Mouse (Mus musculus): ENCODE data around the gene Eif4g3.

Gene Eif4g3

DNA sequence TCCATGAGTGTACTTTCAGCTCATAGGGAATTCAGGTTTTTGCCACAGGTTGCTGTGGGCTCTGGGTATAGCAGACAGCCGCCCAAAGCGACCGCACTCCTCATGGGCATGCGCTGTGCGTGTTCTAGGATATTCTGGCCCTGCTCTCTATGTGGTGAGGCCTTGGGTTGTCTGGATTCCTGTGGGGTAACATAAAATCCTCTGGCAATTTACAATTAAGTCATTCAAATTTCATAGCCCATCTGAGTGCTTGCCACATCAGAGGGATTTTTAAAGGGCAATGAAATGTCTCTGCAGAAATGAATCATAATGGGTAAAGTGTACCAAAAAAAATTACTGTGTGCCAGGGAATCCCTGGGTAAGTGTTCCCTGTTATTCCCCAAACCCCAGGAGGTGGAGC, 3.4 kb upstream of the Eif4g3 start:
- no peak for DNase-seq (ENCODE audit: low read depth, low spot score)

DNA sequence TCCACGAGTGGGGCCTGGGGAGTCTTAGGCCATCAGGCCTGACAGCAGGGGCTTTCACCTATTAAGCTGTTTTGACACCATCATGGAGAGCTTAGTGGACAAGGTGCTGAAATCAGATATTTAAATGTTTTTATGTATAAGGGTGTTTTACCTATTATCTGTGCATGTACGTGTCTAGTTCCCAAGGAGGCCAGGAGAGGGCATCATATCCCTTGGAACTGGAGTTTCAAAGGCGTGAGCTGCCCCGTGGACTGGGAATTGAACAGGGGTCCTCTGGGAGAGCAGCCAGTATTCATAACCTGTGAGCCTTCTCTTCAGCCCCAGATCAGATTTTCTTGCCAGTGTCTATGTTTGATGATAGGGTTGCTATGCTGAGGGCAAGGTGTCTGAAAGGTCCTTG, 2.4 kb upstream of the Eif4g3 start:
- no peak for DNase-seq (ENCODE audit: low read depth, low spot score)

- DNase-seq (ENCODE audit: low read depth, low spot score): no peak
These were observed 1.6 kb upstream of the Eif4g3 start for GRCm38 (mm10) chr4:137991240-137991639.

DNA sequence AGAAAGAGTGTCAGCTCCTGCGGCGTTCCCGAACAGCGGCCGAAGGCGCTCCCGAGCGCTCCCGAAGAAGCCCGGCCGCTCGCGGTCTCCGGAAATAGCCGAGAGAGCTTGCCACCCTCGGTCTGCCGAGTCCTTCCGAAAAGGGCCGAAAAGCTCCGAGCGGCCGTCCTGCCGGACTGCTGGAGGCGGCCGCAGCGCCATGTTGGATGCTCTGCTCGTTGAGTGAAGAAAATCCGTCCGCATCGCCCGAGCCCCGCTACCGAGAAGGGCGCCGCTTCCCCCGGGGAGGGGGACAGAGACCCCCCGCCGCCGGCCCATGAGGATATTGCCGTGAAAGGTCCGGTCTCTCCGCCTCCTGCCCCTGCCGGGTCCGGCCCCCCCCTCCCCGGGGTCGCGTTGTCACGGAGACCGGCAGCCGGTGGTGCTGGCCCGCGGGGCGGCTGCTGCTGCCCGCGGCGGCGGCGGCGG, 503 bp downstream of the Eif4g3 start:
- peak; percentile 96 for DNase-seq (ENCODE audit: low read depth, low spot score)

DNA sequence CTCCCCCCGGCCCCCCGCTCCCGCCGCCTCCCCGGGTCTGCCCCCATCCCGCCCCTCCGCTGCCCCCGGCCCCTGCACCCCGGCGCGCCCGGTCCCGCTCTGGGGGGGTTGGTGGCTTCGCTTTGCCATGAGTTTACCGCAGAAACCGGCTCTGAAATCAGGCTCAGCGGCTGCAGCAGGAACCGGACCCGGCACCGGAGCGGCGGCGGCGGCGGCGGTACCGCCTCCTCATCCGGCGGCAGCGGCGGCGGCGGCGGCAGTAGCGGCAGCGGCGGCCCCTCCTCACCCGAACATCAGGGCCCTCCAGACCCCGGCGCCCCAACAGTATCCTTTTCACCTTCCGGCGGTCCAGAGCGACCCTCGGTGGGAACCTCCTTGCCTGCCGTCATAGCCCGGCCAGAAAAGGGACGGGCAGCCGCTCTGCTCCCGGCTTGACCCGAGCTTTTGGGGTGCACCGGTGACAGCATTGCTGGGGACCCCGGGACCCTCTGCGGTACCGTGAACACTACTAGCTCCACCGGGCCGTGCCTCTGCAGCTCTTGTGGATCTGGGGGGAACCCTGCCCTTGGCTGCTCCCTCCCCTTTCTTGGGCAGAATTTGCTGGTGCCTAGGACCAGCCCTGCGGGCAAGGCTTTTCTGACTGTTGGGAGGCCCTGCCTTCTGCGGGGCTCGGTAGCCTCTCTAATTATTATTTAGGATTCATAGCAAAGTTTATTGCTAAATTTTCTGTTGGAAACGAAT, 1.2 kb downstream of the Eif4g3 start:
- peak; percentile 74 for DNase-seq (ENCODE audit: low read depth, low spot score)

DNA sequence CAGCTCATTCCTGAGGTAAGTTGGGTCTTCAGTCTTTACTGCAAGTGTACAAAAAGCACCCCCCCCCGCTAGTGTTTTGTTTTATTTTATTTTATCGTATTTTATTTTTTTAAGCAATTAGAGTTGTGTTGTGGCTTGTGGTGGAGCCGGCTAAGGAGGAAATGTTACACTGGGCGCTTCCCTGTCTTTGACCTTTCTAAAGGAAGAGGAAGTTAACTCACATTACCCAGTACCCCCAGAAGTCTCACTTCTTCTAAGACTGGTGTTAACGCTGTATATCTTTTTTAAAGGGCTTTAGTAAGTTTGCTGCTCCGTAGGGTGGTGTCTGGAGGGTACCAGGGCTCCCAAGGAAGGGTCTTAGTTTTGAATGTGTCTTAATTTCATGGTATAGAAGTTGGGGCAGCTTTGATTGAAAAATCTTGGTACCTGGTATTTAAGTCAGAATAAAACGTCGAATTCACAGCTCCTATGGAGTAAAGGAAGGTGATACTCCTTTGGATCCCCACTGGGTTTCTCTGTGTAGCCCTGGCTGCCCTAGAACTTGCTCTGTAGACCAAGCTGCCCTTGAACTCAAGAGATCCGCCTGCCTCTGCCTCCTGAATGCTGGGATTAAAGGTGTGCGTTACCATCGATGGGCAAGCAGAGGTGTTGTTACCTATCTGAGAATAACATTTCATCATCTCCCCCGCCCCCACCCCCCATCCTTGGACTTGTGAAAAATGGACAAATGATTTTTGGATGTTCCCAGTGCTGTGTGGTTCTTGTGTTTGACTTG, 1.9 kb downstream of the Eif4g3 start:
- no peak for DNase-seq (ENCODE audit: low read depth, low spot score)

- peak; percentile 19 for DNase-seq (ENCODE audit: low read depth, low spot score)
These were observed 2.6 kb downstream of the Eif4g3 start for GRCm38 (mm10) chr4:137995399-137995798.

DNA sequence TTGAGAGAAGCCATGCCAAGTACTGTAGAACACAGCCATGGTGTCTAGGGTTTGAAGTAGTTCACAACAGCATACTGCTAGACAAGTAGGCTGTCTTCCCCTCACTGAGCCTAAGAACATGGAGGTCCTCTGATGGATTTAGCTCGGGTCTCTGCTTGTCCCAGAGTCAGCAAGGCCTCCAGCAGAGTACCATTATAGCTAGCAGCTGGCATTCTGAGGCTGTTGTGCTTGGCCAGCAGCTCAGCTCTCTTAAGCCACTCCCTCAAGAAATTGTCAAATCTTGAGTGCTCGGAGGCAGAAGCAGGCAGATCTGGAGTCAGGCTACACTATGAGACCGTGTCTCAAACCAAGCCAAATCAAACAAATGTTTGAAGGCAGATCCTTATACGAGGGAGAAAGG, 5.4 kb downstream of the Eif4g3 start:
- no peak for DNase-seq (ENCODE audit: low read depth, low spot score)

- DNase-seq (ENCODE audit: low read depth, low spot score): no peak
These were observed 7.9 kb downstream of the Eif4g3 start for GRCm38 (mm10) chr4:138000682-138001081.

DNA sequence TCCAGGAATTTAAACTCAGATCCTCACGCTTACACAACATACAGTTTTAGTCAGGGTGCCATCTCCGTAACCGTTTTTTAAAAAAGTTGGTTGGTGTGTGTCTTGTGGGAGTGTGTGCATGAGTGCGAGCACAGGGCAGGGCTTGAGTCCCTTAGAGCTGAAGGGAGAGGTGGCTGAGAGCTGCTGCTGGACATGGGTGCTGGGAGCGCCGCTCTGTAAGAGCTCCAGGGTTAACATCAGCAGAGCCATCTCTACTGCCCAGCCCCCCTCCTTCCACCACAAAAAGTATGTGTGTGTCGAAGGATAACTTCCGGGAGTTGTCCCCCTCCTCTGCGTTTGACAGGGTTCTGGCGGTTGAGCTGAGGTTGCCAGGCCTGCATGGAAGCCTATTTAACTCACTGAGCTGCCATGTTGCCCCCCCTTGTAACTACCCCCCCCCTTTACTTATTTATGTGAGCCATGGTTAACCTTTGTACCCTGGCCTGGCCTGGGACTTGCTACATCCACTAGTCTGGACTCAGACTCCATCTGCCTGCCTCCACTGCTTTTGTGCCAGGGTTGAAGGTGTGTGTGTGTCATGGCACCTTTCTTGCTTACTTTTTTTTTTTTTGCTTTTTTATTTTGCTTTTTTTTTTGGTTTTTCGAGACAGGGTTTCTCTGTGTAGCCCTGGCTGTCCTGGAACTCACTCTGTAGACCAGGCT, 11.2 kb downstream of the Eif4g3 start:
- DNase-seq (ENCODE audit: low read depth, low spot score): no peak

DNA sequence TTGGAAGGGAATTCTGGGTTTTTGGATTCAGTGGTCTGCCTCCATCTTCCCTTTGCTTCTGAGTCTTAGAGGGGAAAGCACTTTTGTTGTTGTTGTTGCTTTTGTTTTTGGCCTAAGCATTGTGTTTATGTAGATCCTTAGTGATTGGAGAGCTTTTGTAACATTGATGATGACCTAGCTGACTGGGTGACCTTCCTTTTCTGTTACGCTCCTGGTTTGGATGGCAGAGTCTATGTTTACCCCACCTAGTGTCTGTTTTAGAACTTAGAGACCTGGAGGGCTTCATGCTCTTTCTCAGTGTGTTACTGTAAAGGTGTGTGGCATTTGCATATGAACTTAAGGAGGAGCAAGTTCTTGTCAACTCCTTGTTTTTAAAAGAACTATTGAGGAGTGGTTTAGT, 13.0 kb downstream of the Eif4g3 start:
- no peak for DNase-seq (ENCODE audit: low read depth, low spot score)

DNA sequence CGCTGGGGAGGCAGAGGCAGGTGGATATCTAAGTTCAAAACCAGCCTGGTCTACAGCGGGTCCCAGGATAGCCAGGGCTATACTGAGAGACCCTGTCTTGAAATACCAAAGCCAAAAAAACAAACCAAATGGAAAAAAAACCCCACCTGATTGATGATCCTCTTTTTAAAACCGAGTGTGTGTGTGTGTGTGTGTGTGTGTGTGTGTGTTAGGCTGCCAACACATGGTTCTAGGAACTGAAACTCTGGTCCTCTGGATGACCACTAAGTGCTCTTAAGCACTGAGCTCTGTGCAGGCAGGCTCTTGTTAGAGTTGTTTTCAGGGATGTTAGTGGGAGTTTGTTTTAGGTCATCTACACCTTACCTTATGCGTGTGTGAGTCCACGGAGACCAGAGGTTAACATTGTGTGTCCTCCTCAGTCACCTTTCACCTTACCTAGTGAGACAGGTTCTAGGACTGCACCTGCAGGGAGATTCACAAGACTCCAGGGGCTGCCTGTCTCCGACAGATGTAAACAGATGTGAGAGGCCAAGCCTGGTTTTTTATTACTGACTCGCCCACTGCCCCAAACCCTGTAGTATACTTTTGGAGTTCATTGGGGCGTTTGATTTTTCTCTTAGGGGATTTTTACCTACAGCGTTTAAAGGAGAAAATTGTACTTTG, 14.3 kb downstream of the Eif4g3 start:
- DNase-seq (ENCODE audit: low read depth, low spot score): peak; percentile 51

- DNase-seq (ENCODE audit: low read depth, low spot score): no peak
These were observed 15.8 kb downstream of the Eif4g3 start for GRCm38 (mm10) chr4:138008646-138009045.

GRCm38 (mm10) chr4:138009786-138010502, 17.1 kb downstream of the Eif4g3 start:
- no peak for DNase-seq (ENCODE audit: low read depth, low spot score)

DNA sequence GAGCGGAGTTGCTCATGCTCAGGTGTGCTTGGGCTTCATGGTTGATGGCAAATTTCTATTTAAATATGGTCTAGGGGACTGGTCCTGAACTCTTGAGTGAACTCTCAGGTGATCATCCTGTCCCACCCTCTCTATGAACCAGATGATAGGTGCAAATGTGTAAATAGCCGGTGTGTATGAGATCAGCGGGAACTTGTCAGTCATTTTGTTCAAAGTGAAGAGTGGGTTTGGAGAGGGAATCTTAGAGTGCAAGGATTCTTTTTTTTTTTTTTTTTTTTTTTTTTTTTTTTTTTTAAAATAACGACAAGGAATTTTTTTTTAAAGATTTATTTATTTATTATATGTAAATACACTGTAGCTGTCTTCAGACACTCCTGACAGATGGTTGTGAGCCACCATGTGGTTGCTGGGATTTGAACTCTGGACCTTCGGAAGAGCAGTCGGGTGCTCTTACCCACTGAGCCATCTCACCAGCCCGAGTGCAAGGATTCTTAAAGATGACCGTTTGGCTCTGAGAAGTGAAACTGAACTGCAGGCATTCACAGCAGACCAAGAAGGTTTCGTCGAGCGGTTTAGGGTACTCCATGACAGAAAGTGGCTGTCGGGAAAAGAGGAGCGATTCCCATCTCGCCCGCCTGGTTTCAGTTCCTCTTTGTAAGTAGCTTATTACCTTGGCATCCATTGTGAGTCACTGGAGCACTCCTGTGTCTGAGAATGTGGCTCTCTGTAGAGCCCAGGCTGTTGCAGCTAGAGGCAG, 21.1 kb downstream of the Eif4g3 start:
- no peak for DNase-seq (ENCODE audit: low read depth, low spot score)

GRCm38 (mm10) chr4:138015966-138016365, 23.1 kb downstream of the Eif4g3 start:
- no peak for DNase-seq (ENCODE audit: low read depth, low spot score)

DNA sequence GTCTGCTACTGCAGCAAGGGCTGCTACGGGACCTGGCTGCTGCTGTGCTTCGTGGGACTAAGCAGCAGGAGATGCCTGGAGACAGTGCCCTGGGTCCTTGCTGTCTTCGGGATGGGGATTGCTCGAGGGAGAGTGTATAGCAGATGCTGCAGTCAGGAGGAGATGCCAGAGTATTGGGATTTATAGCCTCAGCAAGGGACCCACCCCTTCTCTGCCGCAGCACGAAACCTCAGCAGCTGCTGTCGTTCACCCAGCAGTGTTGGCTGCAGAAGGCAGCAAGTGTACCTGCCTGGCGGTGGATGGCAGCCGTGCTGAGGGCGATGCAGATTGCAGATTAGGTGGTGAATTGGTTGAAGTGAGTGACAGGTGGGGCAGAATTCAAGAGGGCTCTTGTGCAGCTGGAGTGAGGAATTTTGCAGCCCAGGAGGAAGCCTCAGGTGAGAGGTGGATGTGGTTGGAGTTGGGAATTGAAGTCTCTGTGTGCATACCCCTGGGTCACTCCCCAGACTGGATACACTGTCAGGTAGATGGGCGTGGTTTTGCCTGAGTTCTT, 24.3 kb downstream of the Eif4g3 start:
- DNase-seq (ENCODE audit: low read depth, low spot score): peak; percentile 40

DNA sequence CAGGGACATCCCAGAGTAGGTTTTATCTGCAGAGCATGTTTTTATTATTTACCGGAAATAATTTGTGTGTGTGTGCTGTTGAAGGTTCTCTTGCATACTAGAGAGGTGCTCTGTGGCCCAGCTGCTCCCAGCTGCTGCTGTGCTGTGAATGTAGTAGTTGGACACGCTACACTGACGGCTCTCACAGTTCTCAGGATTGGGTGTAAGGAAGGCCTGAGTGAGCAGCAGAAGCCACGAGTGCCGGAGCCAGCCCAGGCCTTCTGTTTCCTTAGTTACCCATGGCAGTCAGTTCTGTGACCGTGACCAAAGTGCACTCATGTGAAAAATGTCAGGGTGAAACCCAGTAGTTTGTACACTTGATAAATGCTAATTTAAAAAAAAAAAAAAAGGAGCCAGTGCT, 25.2 kb downstream of the Eif4g3 start:
- DNase-seq (ENCODE audit: low read depth, low spot score): peak; percentile 85

- no peak for DNase-seq (ENCODE audit: low read depth, low spot score)
These were observed 27.4 kb downstream of the Eif4g3 start for GRCm38 (mm10) chr4:138020231-138020630.

DNA sequence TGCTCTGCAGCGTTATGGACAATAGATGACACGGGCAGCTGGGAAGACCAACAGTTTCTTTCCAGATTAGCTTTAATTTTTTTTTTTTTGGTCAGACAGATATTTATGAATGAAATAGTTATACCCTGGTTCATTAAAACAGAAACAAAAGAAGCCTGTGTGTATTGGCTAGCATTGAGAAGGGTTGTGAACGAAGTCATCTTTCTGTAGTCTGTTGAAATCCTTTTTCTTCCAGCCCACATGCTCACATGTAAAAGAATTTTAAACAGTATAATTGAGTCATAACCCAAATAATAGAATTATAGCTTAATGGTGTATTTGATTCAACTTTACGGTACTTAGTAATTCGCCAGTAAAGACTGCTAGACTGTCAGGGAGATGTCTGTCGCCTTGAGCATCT, 28.8 kb downstream of the Eif4g3 start:
- DNase-seq (ENCODE audit: low read depth, low spot score): no peak

Measured in A20 (cell line).